Mouse (Mus musculus) megakaryocyte, adult 5-6 weeks (primary cell): ENCODE measurements around the gene Bicral. TPM values are rescaled to one million over a fixed set of nuclear protein-coding genes. Genes with fewer than 3 reads are reported as not detected.

ENCODE experiments used
- ATAC-seq: 2 replicates; pipeline ENCODE4 v1.8.0; 2016; ENCODE audit warnings: mild to moderate bottlenecking, inconsistent platforms; ENCODE audit not compliant: poor library complexity, severe bottlenecking
- total RNA-seq, 2 experiments: library from RNA; stranded (forward) in 1 of 2; stranded (reverse) in 1 of 2; fragments of 153-499, 151-499 nt in 1 of 2; fragments of 221-1000, 200-1000 nt in 1 of 2; gene quantifications; 2 replicates each; pipeline versions ENCODE4 v1.2.3 to v1.2.4; 2015 to 2017

Gene Bicral
- total RNA-seq (2015) (25.2 and 32.4 TPM in 2 replicates), total RNA-seq (2017) (20.3 and 21.1 TPM in 2 replicates)

- peak; percentile 37 for ATAC-seq
Measured at GRCm38 (mm10) chr17:46857903-46858748, at the start of gene Bicral. Bicral (minus strand) TSS chr17:46858482.

GRCm38 (mm10) chr17:46903876-46904490, 45.7 kb upstream of the Bicral start:
- peak; percentile 96 for ATAC-seq

- no peak for ATAC-seq
Measured at GRCm38 (mm10) chr17:46900941-46901340, 42.7 kb upstream of the Bicral start.

GRCm38 (mm10) chr17:46897221-46897950, 39.1 kb upstream of the Bicral start:
- no peak for ATAC-seq

- no peak for ATAC-seq
Measured at GRCm38 (mm10) chr17:46895426-46895825, 37.1 kb upstream of the Bicral start.

GRCm38 (mm10) chr17:46890843-46891594, 32.7 kb upstream of the Bicral start:
- peak; percentile 7 for ATAC-seq

- peak; percentile 92 for ATAC-seq
Measured at GRCm38 (mm10) chr17:46890116-46890815, 32.0 kb upstream of the Bicral start, which contains the start of gene Tbcc. Tbcc (plus strand) TSS chr17:46890684.

- peak; percentile 36 for ATAC-seq
Measured at GRCm38 (mm10) chr17:46889450-46890084, 31.3 kb upstream of the Bicral start.

GRCm38 (mm10) chr17:46888511-46889212, 30.4 kb upstream of the Bicral start:
- no peak for ATAC-seq

- no peak for ATAC-seq
Measured at GRCm38 (mm10) chr17:46885910-46886643, 27.8 kb upstream of the Bicral start.

- ATAC-seq, result no peak
Measured at GRCm38 (mm10) chr17:46885218-46885909, 27.1 kb upstream of the Bicral start.

GRCm38 (mm10) chr17:46884766-46885165, 26.5 kb upstream of the Bicral start:
- no peak for ATAC-seq

- no peak for ATAC-seq
Measured at GRCm38 (mm10) chr17:46883107-46883506, 24.8 kb upstream of the Bicral start.

GRCm38 (mm10) chr17:46881728-46882127, 23.4 kb upstream of the Bicral start:
- no peak for ATAC-seq

GRCm38 (mm10) chr17:46880322-46880721, 22.0 kb upstream of the Bicral start:
- no peak for ATAC-seq

- peak; percentile 33 for ATAC-seq
Measured at GRCm38 (mm10) chr17:46879841-46880311, 21.6 kb upstream of the Bicral start.

- no peak for ATAC-seq
Measured at GRCm38 (mm10) chr17:46877061-46877460, 18.8 kb upstream of the Bicral start.
